Mouse (Mus musculus) ES-Bruce4 (cell line): ENCODE measurements around the gene Por.

Experiments used
- CTCF ChIP-seq: IDR thresholded peaks from one replicate; pipeline ENCODE4 v1.8.1; 2011; ENCODE audit warnings: low read depth, low read length
- POLR2A ChIP-seq: IDR thresholded peaks from one replicate; pipeline ENCODE4 v1.8.1; 2011; ENCODE audit warnings: low read length; ENCODE audit not compliant: insufficient read depth

- TF ChIP-seq CTCF, result no peak
- TF ChIP-seq POLR2A, result no peak
These were observed 20.6 kb downstream of the Por start for GRCm38 (mm10) chr5:135690401-135690800.
